Comparison of ENCODE assay signal across 10 mouse cellular contexts in genomic region chr5:103788476-103788875, GRCm38 (mm10).
DNase-seq lines count a peak whose midpoint lies in the region; ATAC-seq and TF ChIP-seq lines count a peak whose summit lies in the region.
"Had no signal": no experiment of that assay in that cellular context is flagged by ENCODE, and none has a peak within 500 bp of the region (broad histone marks: within the 10 kb centered on the region; RNA-seq: fewer than 3 reads in every experiment).

No protein-coding gene starts in this region.

- H3K27ac ChIP-seq in left cerebral cortex, adult 2 months: peak overlapping the region; percentile 66
- peak overlapping the region; percentile 60 for H3K27ac ChIP-seq in liver, postnatal 0 days (ENCODE audit: low read depth)
- no peak overlapping the region for H3K27ac ChIP-seq in midbrain, postnatal 0 days (ENCODE audit: low read depth, low read length)
- H3K27ac ChIP-seq: liver, embryonic 14.5 days; stomach, embryonic 15.5 days had no signal

- H3K27me3 ChIP-seq in liver, postnatal 0 days (ENCODE audit: insufficient read depth, low read length): no peaks in the 10 kb centered on the region
- H3K27me3 ChIP-seq in midbrain, postnatal 0 days (ENCODE audit: insufficient read depth, low read length): no peaks in the 10 kb centered on the region
- H3K27me3 ChIP-seq: stomach, embryonic 15.5 days had no signal

- peak; percentile 81 for ATAC-seq in liver, postnatal 0 days
- ATAC-seq in midbrain, postnatal 0 days (ENCODE audit: low FRiP score): no peak
- ATAC-seq in granulocyte monocyte progenitor cell, adult 5-6 weeks (replicated peaks; ENCODE audit: poor library complexity, severe bottlenecking): no peak

- 56% methylated on average over 6 of the region's 6 CpGs for WGBS in liver, postnatal 0 days (ENCODE audit: insufficient replicate concordance)
- 44% methylated on average over 6 of the region's 6 CpGs for WGBS in midbrain, postnatal 0 days

- no peak; the same call in 1 of the 2 replicates for TF ChIP-seq CTCF in left cerebral cortex, adult 2 months (IDR thresholded peaks at IDR 0.05)
- TF ChIP-seq CTCF in liver, postnatal 0 days (IDR thresholded peaks at IDR 0.05; ENCODE audit: low read depth): no peak
- no peak for TF ChIP-seq CTCF in midbrain, postnatal 0 days (IDR thresholded peaks at IDR 0.05)

- peak; percentile 60 for DNase-seq in embryo, embryonic 10 days (ENCODE audit: low spot score)
- DNase-seq in embryo, embryonic 9.5 days (ENCODE audit: extremely low spot score): no peak
- no peak for DNase-seq in left cerebral cortex, adult 2 months (ENCODE audit: extremely low spot score in 1 of 2, low spot score in 2 of 2)
- DNase-seq in left cerebral cortex, postnatal 4 days: no peak
- peak; percentile 66 for DNase-seq in embryo, embryonic 10.5 days (ENCODE audit: low spot score)
- peak; percentile 53 for DNase-seq in liver, postnatal 0 days
- DNase-seq in midbrain, postnatal 0 days (ENCODE audit: low spot score): no peak

- no peak for TF ChIP-seq EP300 in liver, postnatal 0 days (IDR thresholded peaks at IDR 0.05; ENCODE audit: low read depth)

- H3K4me3 ChIP-seq in left cerebral cortex, adult 2 months: no peak overlapping the region
- no peak overlapping the region for H3K4me3 ChIP-seq in liver, postnatal 0 days (ENCODE audit: low read depth, low read length)
- H3K4me3 ChIP-seq in midbrain, postnatal 0 days (ENCODE audit: low read depth, low read length): no peak overlapping the region
- H3K4me3 ChIP-seq: stomach, embryonic 15.5 days had no signal

- peaks cover 4% of the 10 kb centered on the region for H3K4me1 ChIP-seq in liver, postnatal 0 days (ENCODE audit: insufficient read depth)
- no peaks in the 10 kb centered on the region for H3K4me1 ChIP-seq in midbrain, postnatal 0 days (ENCODE audit: insufficient read depth, low read length)

- H3K36me3 ChIP-seq in liver, postnatal 0 days (replicated peaks; ENCODE audit: insufficient read depth, low read length): peaks cover 72% of the 10 kb centered on the region
- H3K36me3 ChIP-seq in midbrain, postnatal 0 days (ENCODE audit: insufficient read depth, low read length): no peaks in the 10 kb centered on the region

- H3K9ac ChIP-seq in liver, postnatal 0 days (replicated peaks): no peak overlapping the region
- no peak overlapping the region for H3K9ac ChIP-seq in midbrain, postnatal 0 days (replicated peaks; ENCODE audit: low read length, poor library complexity, severe bottlenecking)
- H3K9ac ChIP-seq: liver, embryonic 14.5 days; stomach, embryonic 15.5 days had no signal

- intact Hi-C loops in left cerebral cortex, adult 2 months (cut with DNase I): loop anchor here (5.0 kb wide), 1 partner anchor 36 kb away; no protein-coding TSS in a partner anchor
- intact Hi-C loops in left cerebral cortex, postnatal 4 days (cut with DNase I): no loop called here

- H3K4me2 ChIP-seq in liver, postnatal 0 days (ENCODE audit: low read depth, low read length): no peak overlapping the region; the same call in 1 of the 2 replicates
- H3K4me2 ChIP-seq in midbrain, postnatal 0 days (ENCODE audit: low read depth, low read length, poor library complexity, severe bottlenecking): no peak overlapping the region
- H3K4me2 ChIP-seq: stomach, embryonic 15.5 days had no signal

- no peaks in the 10 kb centered on the region for H3K9me3 ChIP-seq in liver, postnatal 0 days (ENCODE audit: low read length)
- no peaks in the 10 kb centered on the region for H3K9me3 ChIP-seq in midbrain, postnatal 0 days (ENCODE audit: low read length)
- H3K9me3 ChIP-seq: stomach, embryonic 15.5 days had no signal

Comparison
In these comparisons a context has a peak if more than half of its experiments do, and no peak if none do; other contexts are left out.
1. DNase-seq: peak in embryo, embryonic 10 days (single experiment), embryo, embryonic 10.5 days (single experiment) and liver, postnatal 0 days (single experiment); none in embryo, embryonic 9.5 days (single experiment), left cerebral cortex, adult 2 months (0 of 2), left cerebral cortex, postnatal 4 days (single experiment) and midbrain, postnatal 0 days (single experiment).